Mouse (Mus musculus) midbrain, embryonic 15.5 days (tissue): Measurements from ENCODE around the gene Il2rb. TPM values are rescaled to one million over a fixed set of nuclear protein-coding genes. Genes with fewer than 3 reads are reported as not detected.

ENCODE experiments used
- ATAC-seq: fragments of 200-750 bp; cut with Nextera tagmentation; replicated peaks from 2 replicates; pipeline ENCODE4 v1.8.0; 2017; ENCODE audit warnings: moderate TSS enrichment
- H3K27ac ChIP-seq: fragments of 300-500 bp; sonication (generic); 2 replicates; pipeline ENCODE4 v1.5.1; 2015; ENCODE audit warnings: mild to moderate bottlenecking, inconsistent platforms
- H3K27me3 ChIP-seq: fragments of 300-500 bp; sonication (generic); replicated peaks from 2 replicates; pipeline ENCODE4 v1.6.1; 2015; ENCODE audit warnings: inconsistent platforms
- H3K36me3 ChIP-seq: fragments of 300-500 bp; sonication (generic); replicated peaks from 2 replicates; pipeline ENCODE4 v1.6.1; 2015; ENCODE audit warnings: inconsistent platforms
- H3K4me1 ChIP-seq: fragments of 300-500 bp; sonication (generic); 2 replicates; pipeline ENCODE4 v1.6.1; 2015; ENCODE audit warnings: inconsistent platforms
- H3K4me2 ChIP-seq: fragments of 300-500 bp; sonication (generic); 2 replicates; pipeline ENCODE4 v1.6.1; 2015; ENCODE audit warnings: inconsistent platforms, mild to moderate bottlenecking, moderate library complexity
- H3K4me3 ChIP-seq: fragments of 300-500 bp; sonication (generic); 2 replicates; pipeline ENCODE4 v1.5.1; 2015; ENCODE audit warnings: mild to moderate bottlenecking, inconsistent platforms
- H3K9ac ChIP-seq: fragments of 300-500 bp; sonication (generic); 2 replicates; pipeline ENCODE4 v1.6.1; 2015; ENCODE audit warnings: mild to moderate bottlenecking, inconsistent platforms
- H3K9me3 ChIP-seq: fragments of 300-500 bp; sonication (generic); 2 replicates; pipeline ENCODE4 v1.6.1; 2016; ENCODE audit warnings: inconsistent platforms
- WGBS: fragments of 180-500 bp; shearing (Covaris S2); methylation state at CpG from one replicate; pipeline ENCODE4 v1.1.7; 2015; ENCODE audit warnings: mixed read lengths; 5-methylcytosine and 5-hydroxymethylcytosine counted together
- polyA plus RNA-seq: library from polyadenylated mRNA; unstranded; fragments of >200 nt; fragmentation: Nextera tagmentation; extraction: Ambion mirVana; gene quantifications from 2 replicates; pipeline ENCODE4 v1.2.1, GENCODE M21; 2015

Gene Il2rb
- polyA plus RNA-seq, 1 experiment from 2014 or later = 0.05 TPM

DNA sequence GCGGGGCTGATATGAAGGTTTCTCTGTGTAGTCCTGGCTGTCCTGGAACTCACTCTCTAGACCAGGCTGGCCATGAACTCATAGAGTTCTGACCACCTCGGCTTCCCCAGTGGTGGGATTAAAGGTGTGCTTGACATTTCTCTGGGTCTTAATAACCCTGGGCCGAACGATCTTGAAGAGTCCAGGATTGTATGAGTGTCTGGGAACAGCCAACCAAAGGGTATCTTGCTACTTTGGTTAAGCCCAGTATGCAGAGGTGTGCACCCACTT is 36.3 kb upstream of the Il2rb start:
- H3K27ac ChIP-seq = peak overlapping the region; percentile 84; the same call in 1 of the 2 replicates

DNA sequence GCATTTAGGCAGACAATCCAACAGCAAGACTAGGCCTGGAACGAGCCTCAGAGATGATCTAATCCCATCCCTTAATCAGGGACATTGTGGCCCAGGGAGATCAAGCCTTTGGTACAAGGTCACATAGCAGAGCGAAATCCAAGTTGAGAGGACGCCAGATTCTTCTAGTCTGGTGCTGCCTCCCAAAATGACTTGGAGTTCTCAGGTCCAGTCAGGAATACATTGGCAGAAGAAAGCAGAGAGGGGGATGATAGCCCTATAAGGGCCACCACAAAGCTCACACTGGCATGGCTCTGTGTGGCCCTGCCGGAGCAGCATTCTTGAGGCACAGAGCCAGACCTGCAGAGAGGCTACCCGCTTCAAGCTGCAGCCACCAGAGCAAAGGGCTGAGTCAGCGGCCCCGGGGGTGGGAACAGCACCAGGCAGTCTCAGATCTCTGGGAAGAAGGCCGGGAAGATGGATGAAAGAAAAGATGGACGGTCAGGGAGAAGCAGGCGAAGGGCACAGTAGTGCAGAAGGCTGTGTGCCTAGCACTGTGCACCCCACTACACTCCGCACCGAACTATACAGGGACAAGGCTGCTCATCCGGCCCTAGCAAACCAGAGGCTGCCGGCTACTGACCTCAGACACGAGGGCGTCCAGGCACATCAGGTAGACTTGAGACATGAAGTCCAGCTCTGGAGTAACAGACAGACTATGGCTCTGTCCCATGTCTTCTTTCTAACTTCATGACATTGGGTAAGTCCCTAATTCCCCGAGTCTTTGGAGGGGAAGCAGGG is 35.8 kb upstream of the Il2rb start, which contains the start of gene C1qtnf6:
Gene C1qtnf6, minus strand, starts transcription at position 746 of the 780 bp plus-strand sequence.
- peak within 1 kb of the TSS; percentile 84 for H3K27ac ChIP-seq
- no peaks in the 10 kb centered on the region for H3K9me3 ChIP-seq
- peaks cover 34% of the 10 kb centered on the region for H3K4me1 ChIP-seq
- H3K36me3 ChIP-seq = no peaks in the 10 kb centered on the region
- H3K4me2 ChIP-seq = peak within 1 kb of the TSS; percentile 59
- no peaks in the 10 kb centered on the region for H3K27me3 ChIP-seq
- H3K9ac ChIP-seq = peak within 1 kb of the TSS; percentile 41; the same call in 1 of the 2 replicates
- H3K4me3 ChIP-seq = peak within 1 kb of the TSS; percentile 33
- ATAC-seq = no peak
- WGBS = 67% methylated on average over 17 of the region's 17 CpGs

More for the DNA sequence above, 36.3 kb upstream of the Il2rb start:
- no peak overlapping the region; the same call in 1 of the 2 replicates for H3K4me2 ChIP-seq
- H3K9me3 ChIP-seq = no peaks in the 10 kb centered on the region
- ATAC-seq = no peak
- peaks cover 38% of the 10 kb centered on the region for H3K4me1 ChIP-seq
- WGBS = 76% methylated on average over 4 of the region's 4 CpGs
- no peaks in the 10 kb centered on the region for H3K36me3 ChIP-seq
- no peak overlapping the region for H3K4me3 ChIP-seq
- no peaks in the 10 kb centered on the region for H3K27me3 ChIP-seq
- H3K9ac ChIP-seq = peak overlapping the region; percentile 41; the same call in 1 of the 2 replicates

GRCm38 (mm10) chr15:78530141-78530540 is 35.1 kb upstream of the Il2rb start:
- Histone ChIP-seq H3K9ac (no peak overlapping the region), H3K36me3 (no peaks in the 10 kb centered on the region), H3K4me3 (no peak overlapping the region), H3K27me3 (no peaks in the 10 kb centered on the region), H3K4me2 (peak overlapping the region; percentile 50), H3K4me1 (peaks cover 28% of the 10 kb centered on the region), H3K9me3 (no peaks in the 10 kb centered on the region), H3K27ac (no peak overlapping the region)
- no peak for ATAC-seq
- whole genome bisulfite sequencing = 64% methylated on average over 3 of the region's 3 CpGs

DNA sequence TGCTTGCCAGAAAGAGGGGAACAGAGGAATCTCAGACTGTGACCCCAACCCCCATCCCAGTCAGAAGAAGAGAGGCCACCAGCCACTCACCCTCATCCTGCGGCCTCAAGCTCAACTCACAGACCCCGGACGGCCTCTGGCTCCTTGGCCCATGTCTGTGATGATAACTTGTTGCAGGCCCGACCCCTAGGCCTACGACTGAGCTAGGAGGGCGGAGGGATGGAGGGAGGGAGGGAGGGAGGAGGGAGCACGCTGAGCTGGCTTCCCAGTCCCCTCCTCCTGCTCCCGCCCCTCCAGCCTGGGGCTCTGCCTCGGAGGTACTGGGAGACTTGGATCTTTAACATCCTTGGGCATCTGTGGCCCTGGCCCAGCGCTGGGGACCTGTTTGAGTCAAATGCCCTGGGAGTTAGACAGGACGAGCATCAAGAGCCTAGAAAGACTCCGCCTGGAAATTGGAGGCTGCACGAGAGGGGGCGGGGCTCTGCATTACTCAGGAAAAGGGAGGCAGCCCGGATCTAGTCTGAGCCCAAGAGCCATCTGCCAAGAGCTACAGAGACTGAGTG is 34.4 kb upstream of the Il2rb start:
- Histone ChIP-seq H3K9ac (peak overlapping the region; percentile 46), H3K27me3 (no peaks in the 10 kb centered on the region), H3K27ac (no peak overlapping the region), H3K36me3 (no peaks in the 10 kb centered on the region), H3K4me1 (peaks cover 28% of the 10 kb centered on the region), H3K9me3 (no peaks in the 10 kb centered on the region), H3K4me2 (peak overlapping the region; percentile 50), H3K4me3 (peak overlapping the region; percentile 25)
- ATAC-seq = peak; percentile 7; the same call in 1 of the 2 replicates
- WGBS = 5% methylated on average over 15 of the region's 15 CpGs

- no peaks in the 10 kb centered on the region for H3K9me3 ChIP-seq
- H3K4me1 ChIP-seq = peaks cover 28% of the 10 kb centered on the region
- H3K27me3 ChIP-seq = no peaks in the 10 kb centered on the region
- H3K27ac ChIP-seq = no peak overlapping the region
- peak overlapping the region; percentile 25; the same call in 1 of the 2 replicates for H3K4me3 ChIP-seq
- peak overlapping the region; percentile 46 for H3K9ac ChIP-seq
- peak overlapping the region; percentile 50 for H3K4me2 ChIP-seq
- 55% methylated on average over 11 of the region's 11 CpGs for WGBS
- no peak for ATAC-seq
- no peaks in the 10 kb centered on the region for H3K36me3 ChIP-seq
Observed at GRCm38 (mm10) chr15:78528726-78529411, 33.8 kb upstream of the Il2rb start.

GRCm38 (mm10) chr15:78527973-78528372 is 32.9 kb upstream of the Il2rb start:
- no peak overlapping the region for H3K4me2 ChIP-seq
- H3K4me3 ChIP-seq = no peak overlapping the region
- H3K9me3 ChIP-seq = no peaks in the 10 kb centered on the region
- 85% methylated on average over 7 of the region's 7 CpGs for WGBS
- peaks cover 28% of the 10 kb centered on the region for H3K4me1 ChIP-seq
- no peak overlapping the region for H3K27ac ChIP-seq
- no peaks in the 10 kb centered on the region for H3K27me3 ChIP-seq
- ATAC-seq = no peak
- H3K9ac ChIP-seq = no peak overlapping the region
- no peaks in the 10 kb centered on the region for H3K36me3 ChIP-seq

- H3K27me3 ChIP-seq = no peaks in the 10 kb centered on the region
- no peak overlapping the region for H3K4me3 ChIP-seq
- H3K36me3 ChIP-seq = no peaks in the 10 kb centered on the region
- H3K4me1 ChIP-seq = peaks cover 4% of the 10 kb centered on the region
- H3K9me3 ChIP-seq = no peaks in the 10 kb centered on the region
- WGBS = 85% methylated on average over 5 of the region's 5 CpGs
- H3K4me2 ChIP-seq = no peak overlapping the region
- H3K9ac ChIP-seq = no peak overlapping the region
- no peak overlapping the region for H3K27ac ChIP-seq
- ATAC-seq = no peak
Observed at GRCm38 (mm10) chr15:78524163-78524562, 29.1 kb upstream of the Il2rb start.

- no peak overlapping the region for H3K4me2 ChIP-seq
- H3K27me3 ChIP-seq = no peaks in the 10 kb centered on the region
- no peaks in the 10 kb centered on the region for H3K9me3 ChIP-seq
- no peak for ATAC-seq
- no peak overlapping the region for H3K9ac ChIP-seq
- no peak overlapping the region for H3K4me3 ChIP-seq
- no peaks in the 10 kb centered on the region for H3K36me3 ChIP-seq
- 83% methylated on average over 6 of the region's 6 CpGs for WGBS
- no peaks in the 10 kb centered on the region for H3K4me1 ChIP-seq
- no peak overlapping the region for H3K27ac ChIP-seq
Observed at GRCm38 (mm10) chr15:78521892-78522291, 26.8 kb upstream of the Il2rb start.

DNA sequence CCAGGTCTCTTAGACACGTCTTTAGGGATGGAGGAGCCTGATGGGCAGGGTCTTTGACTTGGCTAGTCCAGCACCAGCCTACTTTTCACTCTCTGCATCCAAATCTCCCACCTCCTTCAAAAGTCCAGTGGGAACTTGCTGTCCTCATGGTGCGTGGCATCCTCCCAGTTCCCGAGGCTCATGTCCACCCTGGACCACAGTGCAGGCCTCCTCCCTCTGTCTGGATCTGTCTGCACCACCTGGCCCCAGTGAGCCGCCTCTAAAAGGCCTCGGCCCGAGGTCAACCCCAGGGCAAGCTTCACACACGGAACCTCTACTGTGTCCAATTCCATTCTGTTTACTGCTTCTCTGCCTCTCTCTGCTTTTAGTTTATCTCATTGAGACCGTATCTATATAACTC is 26.3 kb upstream of the Il2rb start:
- Histone ChIP-seq H3K36me3 (no peaks in the 10 kb centered on the region), H3K9ac (no peak overlapping the region), H3K4me3 (no peak overlapping the region), H3K27me3 (no peaks in the 10 kb centered on the region), H3K4me1 (no peaks in the 10 kb centered on the region), H3K9me3 (no peaks in the 10 kb centered on the region), H3K27ac (no peak overlapping the region), H3K4me2 (no peak overlapping the region)
- WGBS = 78% methylated on average over 8 of the region's 8 CpGs
- ATAC-seq = no peak

DNA sequence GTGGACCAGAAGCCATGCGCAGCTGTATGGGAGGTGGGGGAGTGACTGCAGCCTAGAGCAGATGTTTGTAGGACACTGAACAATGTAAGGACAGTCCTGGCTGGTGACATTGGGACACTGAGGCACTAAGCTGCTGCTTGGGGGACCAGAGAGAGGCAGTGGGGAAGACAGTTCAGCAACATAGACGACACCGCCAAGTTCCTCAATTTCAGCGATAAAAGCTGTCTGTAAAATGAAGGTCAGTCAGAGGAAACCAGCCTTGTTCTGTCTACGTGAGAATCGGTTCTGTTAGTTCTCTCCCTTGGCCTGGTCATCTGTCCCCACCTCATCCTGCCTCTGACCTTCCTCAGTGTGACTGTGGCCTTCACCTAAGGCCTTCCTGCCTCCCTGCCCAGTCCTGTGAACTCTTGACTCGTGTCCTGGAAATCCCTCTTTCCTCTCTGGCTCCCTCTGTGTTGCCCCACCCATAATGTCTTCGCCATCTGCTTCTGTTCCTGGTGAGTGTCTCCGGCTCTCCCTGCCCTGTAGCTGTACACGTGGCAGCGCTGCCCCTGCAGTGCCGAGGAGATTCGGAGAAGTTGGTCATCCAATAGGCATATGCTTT is 25.1 kb upstream of the Il2rb start:
- no peak overlapping the region for H3K4me3 ChIP-seq
- H3K4me1 ChIP-seq = no peaks in the 10 kb centered on the region
- ATAC-seq = no peak
- WGBS = 76% methylated on average over 13 of the region's 13 CpGs
- no peak overlapping the region for H3K4me2 ChIP-seq
- H3K27ac ChIP-seq = no peak overlapping the region
- H3K9me3 ChIP-seq = no peaks in the 10 kb centered on the region
- no peaks in the 10 kb centered on the region for H3K36me3 ChIP-seq
- H3K9ac ChIP-seq = no peak overlapping the region
- H3K27me3 ChIP-seq = no peaks in the 10 kb centered on the region

- H3K9ac ChIP-seq = no peak overlapping the region
- H3K9me3 ChIP-seq = no peaks in the 10 kb centered on the region
- H3K4me1 ChIP-seq = no peaks in the 10 kb centered on the region
- H3K4me3 ChIP-seq = no peak overlapping the region
- H3K36me3 ChIP-seq = no peaks in the 10 kb centered on the region
- H3K27ac ChIP-seq = no peak overlapping the region
- H3K27me3 ChIP-seq = no peaks in the 10 kb centered on the region
- 74% methylated on average over 7 of the region's 7 CpGs for WGBS
- no peak for ATAC-seq
- H3K4me2 ChIP-seq = no peak overlapping the region
Observed at GRCm38 (mm10) chr15:78518221-78518620, 23.1 kb upstream of the Il2rb start.

DNA sequence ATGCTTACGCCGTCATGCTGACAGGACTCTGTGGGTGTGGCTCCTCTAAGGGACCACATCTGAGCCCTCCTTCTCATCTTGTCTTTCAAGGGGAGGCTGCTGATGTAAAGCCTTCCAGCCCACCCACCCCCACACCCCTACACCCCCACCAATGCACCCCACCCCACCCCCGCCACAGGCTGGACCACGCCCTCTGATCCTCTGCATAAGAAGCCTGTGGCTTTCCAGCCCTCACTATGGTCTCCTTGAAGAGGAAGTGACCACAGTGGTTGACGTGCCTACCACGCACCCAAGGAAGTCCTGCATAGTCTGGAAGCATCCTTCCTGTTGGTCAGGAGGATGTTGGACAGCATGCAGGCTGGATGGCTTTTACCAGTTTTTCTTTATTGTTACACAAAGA is 20.7 kb upstream of the Il2rb start:
- ATAC-seq = no peak
- Histone ChIP-seq H3K27me3 (no peaks in the 10 kb centered on the region), H3K4me1 (no peaks in the 10 kb centered on the region), H3K36me3 (no peaks in the 10 kb centered on the region), H3K9me3 (no peaks in the 10 kb centered on the region), H3K9ac (no peak overlapping the region), H3K27ac (no peak overlapping the region), H3K4me2 (no peak overlapping the region), H3K4me3 (no peak overlapping the region)
- 87% methylated on average over 6 of the region's 6 CpGs for WGBS
